Mouse (Mus musculus) forelimb bud, embryonic 11.5 days (tissue): Measurements from ENCODE around the gene Maml3.

Source experiments
- DNase-seq: peaks from one replicate; pipeline ENCODE4 v3.0.0-alpha.2; 2012; ENCODE audit warnings: low read depth, low spot score

The Maml3 gene

DNA sequence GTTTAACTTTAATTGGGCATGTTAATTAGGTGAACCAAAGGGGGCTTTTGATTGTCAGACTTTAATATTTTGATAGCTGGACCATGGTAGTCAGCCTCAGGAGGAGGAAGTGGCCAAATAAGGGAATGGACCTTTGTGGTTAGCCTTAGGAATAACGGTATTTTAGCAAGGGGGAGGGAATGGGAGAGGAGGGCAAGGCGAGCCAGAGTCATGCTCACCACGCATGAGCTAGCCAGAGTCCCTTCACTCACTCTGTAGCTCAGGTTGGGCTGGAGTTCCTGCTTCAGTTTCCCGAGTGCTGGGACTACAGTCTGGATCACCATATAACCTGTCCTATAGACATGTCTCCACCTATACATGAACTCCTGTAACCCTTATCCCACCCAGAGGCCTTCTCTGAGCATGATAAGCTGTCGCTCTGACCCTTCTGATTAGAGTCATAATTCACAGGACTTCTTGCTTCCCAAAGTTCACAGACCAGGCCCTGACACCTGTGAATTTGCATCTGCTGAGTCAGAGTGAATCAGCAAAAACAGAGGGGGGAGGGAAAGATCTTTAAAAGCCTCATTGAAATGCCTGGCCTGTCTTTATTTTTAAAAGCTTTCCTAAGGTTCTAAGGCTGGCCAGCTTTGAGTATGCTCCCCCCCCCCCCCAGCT lies 434.3 kb downstream of the Maml3 start:
- DNase-seq, result no peak

DNA sequence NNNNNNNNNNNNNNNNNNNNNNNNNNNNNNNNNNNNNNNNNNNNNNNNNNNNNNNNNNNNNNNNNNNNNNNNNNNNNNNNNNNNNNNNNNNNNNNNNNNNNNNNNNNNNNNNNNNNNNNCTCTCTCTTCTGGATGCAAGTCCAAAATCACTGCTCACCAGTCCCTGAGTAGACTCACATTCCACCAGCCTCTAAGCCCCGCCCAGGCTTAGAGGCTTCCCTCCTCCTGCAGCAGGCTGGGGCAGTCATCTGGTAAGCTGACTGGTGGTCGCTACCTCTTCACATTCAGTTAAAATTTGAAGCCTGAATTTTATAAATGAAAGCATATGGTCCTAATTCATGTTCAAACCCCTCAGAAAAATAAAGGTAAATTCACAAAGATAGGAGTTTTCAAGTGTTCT lies 436.3 kb downstream of the Maml3 start:
- peak; percentile 24 for DNase-seq

DNA sequence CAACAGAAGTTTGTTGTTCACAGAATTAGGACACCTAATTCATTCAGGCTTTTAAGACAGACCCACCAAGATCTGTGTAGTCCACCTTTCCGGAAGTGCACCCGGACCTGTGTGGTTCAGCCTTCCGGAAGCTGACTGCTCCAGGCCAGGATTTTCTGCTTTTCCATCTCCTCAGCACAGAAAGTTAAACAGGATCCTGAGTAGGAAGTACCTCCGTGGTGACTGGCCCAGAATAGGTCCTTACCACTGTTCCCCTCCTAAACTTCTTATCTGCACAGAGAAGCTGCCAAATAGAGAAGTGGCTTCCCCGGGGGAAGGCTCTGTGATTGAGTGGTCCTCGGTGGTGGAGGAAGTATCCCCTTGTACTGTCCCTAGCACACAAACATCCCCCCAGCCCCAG lies 442.3 kb downstream of the Maml3 start:
- DNase-seq, result no peak

DNA sequence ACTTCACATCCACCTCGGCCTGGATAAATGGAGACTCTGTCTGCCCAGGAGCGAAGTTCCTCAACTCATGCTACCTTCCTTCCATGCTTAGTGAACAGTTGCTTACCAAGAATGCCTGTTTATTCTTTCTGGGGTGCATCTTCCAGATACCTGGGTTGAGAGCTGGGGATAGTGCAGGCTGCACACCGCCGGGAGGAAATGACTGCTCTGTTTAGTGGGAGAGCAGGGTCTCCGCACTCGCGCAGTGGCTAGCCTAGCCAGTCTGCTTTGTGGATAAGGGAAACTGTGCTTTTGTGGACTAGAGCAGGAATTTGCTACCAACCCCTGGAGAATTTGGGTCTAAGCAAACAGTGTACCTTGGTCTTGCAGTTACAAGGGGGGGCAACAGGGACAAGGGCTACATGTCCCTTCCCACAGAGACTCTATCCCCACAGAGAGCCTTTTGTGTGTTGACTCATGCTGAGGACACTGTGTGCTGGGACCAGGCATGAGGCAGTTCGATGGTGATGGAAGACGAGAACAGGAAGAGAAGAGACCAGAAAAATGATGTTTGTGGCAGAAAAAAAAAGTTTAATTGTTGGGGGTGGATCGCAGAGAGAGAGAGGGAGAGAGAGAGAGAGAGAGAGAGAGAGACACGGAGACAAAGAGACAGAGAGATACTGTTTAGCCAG lies 442.9 kb downstream of the Maml3 start:
- no peak for DNase-seq

DNA sequence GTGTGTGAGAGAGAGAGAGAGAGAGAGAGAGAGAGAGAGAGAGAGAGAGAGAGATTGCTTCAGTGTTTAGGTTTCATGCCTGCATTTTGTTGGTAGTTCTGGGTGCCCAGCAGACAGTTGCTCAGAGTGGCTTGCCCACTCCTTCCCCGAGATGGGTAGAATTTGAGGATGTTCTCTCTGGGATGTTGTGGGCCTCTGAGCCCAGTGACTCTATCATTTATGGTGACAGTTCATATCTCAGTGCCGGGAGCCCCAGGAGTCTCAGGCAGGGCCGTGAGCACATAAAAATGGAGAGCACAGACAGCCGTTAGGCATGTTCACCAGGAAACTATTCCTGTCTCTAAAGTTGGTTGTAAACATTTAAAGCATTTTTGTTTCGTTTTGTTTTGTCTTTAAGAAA lies 443.5 kb downstream of the Maml3 start:
- DNase-seq, result no peak

DNA sequence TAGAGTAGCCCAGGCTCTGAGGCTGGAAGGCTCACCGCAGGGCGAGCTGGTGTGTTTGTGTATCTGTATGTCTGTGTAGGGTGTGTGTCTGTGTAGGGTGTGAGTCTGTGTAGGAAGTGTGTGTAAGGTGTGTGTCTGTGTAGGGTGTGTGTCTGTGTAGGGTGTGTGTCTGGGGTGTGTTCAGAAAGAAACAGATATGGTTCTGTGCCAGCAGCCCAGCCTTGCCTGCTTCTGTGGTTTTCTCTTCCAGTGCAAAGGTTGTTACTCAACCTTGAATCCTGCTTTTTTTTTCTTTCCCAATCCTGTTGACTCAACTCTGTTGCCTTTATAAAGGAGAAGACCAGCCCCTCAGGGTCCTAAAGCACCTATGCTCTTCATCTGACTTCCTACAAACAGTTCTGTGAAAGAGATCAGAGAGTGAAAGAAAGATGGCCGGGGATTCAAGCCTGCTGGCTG lies 444.0 kb downstream of the Maml3 start:
- DNase-seq, result no peak

DNA sequence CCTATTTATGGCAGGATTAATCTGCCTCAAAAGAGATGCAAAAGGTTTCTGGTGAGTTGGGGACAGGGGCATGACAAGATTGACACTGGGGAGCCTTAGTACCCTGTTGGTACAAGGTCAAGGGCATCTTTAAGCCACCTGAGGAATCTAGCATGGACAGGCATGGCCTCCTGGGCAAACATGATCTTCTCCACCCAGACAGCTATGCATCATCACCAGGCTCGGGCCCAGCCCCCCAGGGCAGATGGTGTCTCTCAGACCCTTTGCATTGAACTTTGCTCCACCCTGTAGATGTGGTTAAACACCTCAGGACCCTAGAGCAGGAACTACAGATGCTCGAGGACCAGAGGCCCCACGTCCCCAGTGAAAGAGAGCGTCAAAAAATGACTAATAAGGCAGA lies 444.8 kb downstream of the Maml3 start, which contains the start of gene Mgst2:
Mgst2 (plus strand) TSS at position 301 of the 400 bp plus-strand sequence.
- DNase-seq, result no peak

DNA sequence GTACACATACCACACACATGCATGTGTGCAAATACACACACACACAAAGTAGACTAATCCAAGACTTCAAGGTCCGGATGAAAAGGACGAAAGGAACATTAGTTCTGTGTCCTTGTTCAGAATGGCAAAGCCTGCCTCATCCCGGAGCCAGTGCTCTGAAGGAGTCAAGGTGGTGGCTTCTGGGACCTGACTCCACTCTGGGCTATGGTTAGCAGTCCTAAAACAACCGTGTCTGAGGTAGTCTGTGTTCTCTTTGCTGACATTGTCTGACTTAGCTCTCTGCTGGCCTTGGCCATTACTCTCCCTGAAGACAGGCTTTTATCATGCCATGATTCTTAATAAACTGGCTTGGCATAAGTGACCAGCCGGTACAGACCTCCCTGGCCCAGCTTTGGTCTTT lies 445.5 kb downstream of the Maml3 start:
- DNase-seq, result no peak

DNA sequence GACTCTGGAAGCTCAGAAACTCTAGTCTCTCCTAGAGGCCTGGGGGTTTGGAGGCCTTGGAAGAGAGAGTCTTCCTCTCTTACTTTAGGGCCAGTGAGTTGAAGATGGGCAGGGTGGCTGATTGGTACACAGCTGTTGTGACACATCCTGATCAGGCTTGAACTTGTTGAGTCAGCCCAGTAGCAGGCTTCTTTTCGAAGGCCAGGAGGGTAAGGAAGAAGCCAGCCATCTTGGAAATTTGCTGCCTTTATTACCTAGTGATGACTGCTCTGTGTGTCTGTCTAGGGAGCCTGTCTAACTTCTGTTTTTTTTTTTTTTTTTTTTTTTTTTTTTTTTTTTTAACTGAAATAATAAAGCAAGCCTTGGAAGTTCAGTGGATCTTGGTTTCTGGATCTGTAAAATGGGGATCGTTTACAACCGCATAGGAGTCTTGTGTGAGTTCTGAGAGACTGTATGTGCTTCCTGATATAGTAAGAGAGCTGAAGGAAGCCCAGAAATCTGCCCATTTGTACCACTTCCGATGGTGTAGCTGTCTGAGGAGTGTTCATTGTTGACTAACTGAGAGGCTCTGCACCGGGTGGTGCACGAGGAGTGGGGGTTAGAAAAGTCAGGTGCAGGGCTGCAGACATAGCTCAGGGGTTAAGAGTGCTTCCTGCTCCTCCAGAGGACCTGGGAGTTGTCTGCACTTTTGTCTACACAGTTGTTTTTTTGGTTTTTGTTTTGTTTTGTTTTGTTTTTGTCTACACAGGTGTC lies 450.4 kb downstream of the Maml3 start:
- DNase-seq, result no peak

DNA sequence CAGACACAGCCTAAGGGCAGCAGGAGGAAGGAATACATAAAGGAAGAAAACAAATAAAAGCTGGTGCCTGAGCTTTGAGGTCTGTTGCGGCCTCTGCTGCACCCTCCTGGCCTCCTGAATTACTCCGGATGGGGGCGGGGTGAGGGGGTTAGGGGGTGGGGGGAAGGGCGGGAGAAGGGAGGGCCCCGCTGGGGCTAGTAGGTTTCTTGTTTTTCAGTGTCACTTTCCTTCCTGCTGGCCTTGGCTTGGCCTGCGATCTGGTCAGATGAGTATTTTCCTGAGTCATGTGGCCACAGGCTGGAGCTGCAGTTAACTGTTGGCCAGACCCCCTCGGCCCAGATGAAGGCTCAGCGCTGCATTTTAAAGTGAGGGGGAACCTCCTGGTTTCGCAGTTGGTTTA lies 452.2 kb downstream of the Maml3 start:
- peak; percentile 70 for DNase-seq

DNA sequence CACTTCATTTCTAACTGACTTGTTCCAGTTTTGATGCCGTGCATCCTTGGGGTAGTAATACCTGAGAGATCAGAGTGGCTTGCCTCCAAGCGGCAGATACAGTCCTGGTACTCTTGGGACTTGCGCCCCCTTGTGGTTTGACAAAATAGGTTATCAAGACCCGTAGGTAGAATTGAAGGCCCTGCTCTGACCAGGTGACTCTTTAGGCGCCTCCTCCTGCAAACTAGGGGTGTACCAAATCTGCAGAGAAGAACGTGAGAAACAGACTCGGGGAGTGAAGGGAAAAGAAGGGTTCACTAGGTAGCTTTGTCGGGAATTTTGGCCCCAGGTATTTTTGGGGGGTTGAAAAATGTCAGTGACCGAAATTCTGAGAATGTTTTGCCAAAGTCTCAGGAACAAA lies 452.6 kb downstream of the Maml3 start:
- DNase-seq, result peak; percentile 91

DNA sequence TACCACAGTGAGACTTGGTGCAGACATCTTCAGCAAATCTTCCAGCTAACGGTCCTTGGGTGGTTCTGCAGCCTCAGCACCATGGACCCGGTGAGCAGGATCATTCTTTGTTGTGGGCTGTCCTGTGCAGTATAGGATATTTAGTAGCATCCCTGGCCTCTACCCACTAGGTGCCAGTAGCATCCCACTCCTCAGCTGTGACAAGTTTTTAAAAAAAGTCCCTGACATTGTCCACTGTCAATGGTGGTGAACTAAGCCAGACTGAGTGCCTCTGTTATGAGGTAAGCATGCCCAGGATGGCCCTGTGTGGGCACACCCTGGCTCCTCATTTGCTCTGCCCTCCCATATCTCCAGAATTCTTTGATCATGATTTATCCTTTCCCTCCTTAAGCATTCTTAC lies 453.7 kb downstream of the Maml3 start:
- DNase-seq, result no peak

DNA sequence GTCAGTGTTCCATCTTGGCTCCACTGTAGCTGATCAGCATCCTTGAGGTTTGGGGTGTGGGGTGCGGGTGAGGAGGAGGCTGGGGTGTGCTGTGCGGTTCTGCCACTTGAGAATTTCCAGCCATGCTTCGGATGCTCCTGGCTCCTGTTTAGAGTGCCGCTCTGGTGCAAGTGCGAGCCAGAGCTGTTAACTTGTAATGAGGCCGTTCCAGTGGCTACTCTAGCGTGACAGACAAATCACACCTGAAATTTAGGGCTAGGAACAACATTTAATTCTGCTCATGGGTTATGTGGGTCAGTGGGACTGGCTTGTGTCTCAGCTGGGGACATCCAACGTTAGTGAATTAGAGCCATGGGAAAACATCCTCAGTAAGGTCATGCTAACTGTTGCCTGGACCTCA lies 454.9 kb downstream of the Maml3 start:
- DNase-seq, result no peak

DNA sequence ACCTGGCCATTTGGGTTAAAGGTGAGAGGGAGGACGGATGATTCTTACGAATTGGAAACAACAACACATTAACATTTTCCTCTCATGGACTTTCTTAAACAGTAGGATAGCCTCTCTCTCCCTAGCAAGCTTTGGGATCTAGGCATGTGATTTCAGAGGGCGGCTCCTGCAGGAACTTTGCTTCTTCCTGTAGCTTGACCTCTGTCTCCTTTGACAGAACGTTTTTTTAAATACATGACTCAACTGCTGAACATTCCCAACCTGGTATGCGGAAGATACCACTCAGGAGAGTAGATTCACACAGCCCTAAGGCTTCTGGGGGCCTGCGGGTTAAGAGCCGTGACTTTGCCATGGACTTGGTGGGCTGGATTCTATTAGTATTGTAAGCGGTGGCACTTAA lies 455.4 kb downstream of the Maml3 start:
- DNase-seq, result no peak

DNA sequence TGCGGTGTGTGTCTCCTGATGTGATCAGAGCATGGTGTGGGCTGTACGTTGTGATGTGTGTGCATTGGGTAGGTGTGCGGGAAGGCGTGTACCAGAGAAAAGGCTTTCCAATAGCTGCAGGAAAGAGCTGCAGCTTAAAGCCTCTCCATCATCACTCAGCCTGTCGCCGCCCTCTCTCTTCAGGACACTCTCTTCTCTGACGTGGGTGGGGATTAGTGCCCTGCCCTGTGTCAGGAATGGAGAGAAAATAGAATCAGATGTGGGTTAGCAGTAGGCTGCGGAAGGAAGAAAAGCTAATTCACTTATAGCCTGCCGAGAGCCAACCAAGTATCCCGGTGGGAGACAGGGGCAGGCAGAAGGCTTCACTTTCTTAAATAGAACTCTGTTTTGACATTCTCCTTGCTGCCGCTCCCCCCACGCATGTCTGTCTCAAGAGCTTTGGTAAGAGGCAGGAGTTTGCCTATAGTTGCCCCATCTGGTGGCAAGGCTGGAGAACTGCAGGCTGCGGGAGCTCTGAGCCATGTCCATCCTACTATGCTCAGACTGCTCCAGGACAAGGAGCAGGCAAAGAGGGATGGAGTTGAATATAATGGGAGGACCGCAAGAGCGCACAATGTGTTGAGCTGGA lies 456.7 kb downstream of the Maml3 start:
- peak; percentile 84 for DNase-seq

DNA sequence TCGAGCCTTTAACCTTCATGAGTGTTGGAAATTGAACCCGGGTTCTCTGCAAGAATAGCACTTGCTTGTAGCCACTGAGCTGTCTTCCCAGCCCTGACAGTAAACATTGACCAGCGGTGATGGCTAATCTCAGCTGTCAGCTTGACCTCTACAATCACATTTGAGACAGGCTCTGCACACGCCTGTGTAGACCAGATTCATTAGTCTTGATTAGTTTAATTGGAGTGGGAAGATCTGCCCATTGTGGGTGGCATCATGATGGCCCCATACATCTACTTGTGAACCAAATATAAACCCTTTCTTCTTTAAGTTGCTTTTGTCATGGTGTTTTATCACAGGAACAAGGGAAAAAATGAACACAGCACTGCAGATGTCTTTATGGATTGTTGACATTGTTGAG lies 457.5 kb downstream of the Maml3 start:
- no peak for DNase-seq

DNA sequence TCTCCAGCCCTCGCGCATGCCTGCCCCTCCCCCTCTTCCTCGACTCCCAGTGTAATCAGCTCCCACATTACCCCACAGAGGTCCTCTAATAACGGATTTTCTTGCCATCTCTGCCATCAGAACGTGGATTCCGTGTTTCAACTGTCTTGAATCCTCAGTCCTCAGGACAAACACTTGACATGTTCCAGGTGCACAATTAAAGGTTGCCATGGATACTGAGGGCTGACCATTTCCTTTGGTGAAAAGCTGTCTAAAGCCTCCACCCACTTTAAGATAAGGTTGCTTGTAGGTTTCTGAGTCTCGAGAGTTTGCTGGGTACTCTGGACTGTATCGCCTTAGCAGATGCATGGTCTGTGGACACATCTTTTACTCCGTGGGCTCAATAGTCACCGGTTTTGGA lies 458.6 kb downstream of the Maml3 start:
- DNase-seq, result no peak

DNA sequence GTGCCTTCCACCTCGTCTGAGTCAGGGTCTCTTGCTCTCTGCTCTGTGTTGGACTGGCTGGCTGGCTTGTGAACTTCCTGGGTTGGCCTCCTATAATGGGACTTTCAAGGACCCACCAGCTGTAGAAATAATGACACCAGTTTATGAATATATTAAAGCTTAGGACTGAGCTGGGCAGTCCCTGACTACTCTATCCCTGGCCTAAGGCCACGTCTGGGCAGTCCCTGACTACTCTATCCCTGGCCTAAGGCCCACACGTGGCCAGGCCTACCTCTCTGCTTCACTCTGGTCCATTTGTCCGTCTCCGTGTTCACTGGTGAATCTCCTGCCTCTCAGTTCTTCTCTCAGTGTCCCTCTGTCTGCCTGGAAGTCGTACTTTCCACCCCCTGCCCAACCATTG lies 459.4 kb downstream of the Maml3 start:
- DNase-seq, result no peak

DNA sequence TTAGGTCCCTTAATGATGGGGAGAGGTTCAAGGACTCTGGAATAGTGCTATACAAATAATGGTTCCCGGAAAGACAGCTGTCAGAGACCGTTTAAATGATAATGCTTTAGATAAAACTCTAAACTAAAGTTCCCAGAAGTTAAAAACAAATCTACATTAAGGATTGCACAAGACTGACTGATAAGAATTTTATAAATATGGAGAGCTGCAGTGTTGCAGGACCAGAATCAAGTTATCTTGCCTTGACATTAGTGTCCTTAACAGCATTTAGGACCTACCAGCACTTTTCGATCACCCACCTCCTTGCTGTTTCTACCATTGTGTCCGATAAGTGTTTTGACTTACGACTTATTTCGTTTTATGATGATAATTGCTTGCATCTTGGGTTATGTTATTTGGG lies 466.6 kb downstream of the Maml3 start:
- no peak for DNase-seq

DNA sequence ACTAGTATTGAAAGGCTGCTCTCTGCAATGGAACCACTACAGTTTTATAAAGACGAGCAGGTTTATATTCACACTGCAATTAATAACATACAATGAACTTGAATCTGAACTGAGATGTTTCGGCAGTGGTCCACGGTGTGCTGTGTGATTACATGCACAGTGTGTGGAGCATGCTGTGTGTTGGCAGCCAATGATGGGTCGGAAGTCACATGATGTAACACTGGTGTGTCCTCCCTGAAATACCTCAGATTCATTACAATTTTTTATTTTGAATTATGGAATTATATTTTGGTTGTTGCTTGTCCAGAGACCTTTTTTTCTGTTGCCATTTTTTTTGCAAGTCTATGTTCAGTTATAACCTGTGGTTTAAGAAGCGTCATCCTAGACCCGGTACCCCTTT lies 467.6 kb downstream of the Maml3 start:
- no peak for DNase-seq

DNA sequence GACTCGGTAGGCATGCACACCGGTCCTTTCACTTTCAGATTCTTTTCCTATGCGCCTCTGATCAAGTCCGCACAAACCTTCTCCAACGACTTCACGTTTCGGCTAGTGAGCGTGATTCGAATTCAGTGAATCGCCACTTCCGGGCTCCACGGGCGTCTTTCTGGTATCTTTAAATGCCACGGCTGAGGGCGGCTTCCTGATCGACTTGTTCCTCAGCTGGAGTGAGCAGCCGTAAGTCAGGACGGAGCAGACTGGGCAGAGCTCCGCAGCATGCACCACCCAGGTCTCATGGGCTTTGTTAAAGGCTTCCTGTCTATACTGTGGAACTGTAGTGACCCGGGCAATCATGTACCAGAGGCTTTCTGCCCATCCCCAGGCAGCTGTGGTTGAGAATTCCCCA lies 468.2 kb downstream of the Maml3 start:
- no peak for DNase-seq

DNA sequence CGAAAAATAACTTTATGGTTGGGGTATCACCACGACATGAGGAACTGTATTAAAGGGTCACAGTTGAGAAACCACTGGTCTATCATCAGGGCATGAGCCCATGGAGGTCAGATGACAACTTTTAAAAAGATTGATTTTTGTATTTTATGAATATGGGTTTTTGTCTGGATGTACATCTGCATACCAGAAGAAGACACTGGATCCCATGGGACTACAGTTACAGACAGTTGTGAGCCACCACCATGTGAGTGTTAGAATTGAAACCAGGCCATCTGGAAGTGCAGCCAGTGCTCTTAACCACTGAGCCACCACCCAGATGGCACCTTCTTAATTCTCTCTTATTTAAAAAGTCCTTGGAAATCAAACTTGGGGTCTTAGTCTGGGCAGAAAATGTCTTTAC lies 468.9 kb downstream of the Maml3 start:
- DNase-seq, result no peak
